Mouse (Mus musculus) stomach, postnatal 0 days (tissue): ENCODE results near the gene Kcnmb1. TPM values are rescaled to one million over a fixed set of nuclear protein-coding genes. Genes with fewer than 3 reads are reported as not detected.

Experiments
- ATAC-seq: fragments of 200-750 bp; cut with Nextera tagmentation; 2 replicates; pipeline ENCODE4 v1.8.0; 2017; ENCODE audit not compliant: low FRiP score, low TSS enrichment
- DNase-seq: peaks from one replicate; pipeline ENCODE4 v3.0.0-alpha.2; 2016; ENCODE audit warnings: low spot score
- H3K27ac ChIP-seq: fragments of 300-500 bp; sonication (generic); replicated peaks from 2 replicates; pipeline ENCODE4 v1.5.1; 2014; ENCODE audit warnings: mild to moderate bottlenecking, control low read depth
- H3K27me3 ChIP-seq: fragments of 300-500 bp; sonication (generic); 2 replicates; pipeline ENCODE4 v1.6.1; 2014; ENCODE audit warnings: low read length; ENCODE audit not compliant: control insufficient read depth, insufficient read depth
- H3K36me3 ChIP-seq: fragments of 300-500 bp; sonication (generic); 2 replicates; pipeline ENCODE4 v1.6.1; 2014; ENCODE audit warnings: low read length, mixed read lengths; ENCODE audit not compliant: control insufficient read depth, insufficient read depth
- H3K4me1 ChIP-seq: fragments of 300-500 bp; sonication (generic); replicated peaks from 2 replicates; pipeline ENCODE4 v1.6.1; 2014; ENCODE audit warnings: antibody characterized with exemption; ENCODE audit not compliant: control insufficient read depth, insufficient read depth
- H3K4me2 ChIP-seq: fragments of 300-500 bp; sonication (generic); replicated peaks from 2 replicates; pipeline ENCODE4 v1.6.1; 2014; ENCODE audit warnings: low read depth, mild to moderate bottlenecking, control low read depth, moderate library complexity
- H3K4me3 ChIP-seq: fragments of 300-500 bp; sonication (generic); 2 replicates; pipeline ENCODE4 v1.5.1; 2014; ENCODE audit warnings: low read depth, low read length, control low read depth
- H3K9ac ChIP-seq: fragments of 300-500 bp; sonication (generic); 2 replicates; pipeline ENCODE4 v1.6.1; 2014; ENCODE audit warnings: mild to moderate bottlenecking, low read length, control low read depth, mixed read lengths
- H3K9me3 ChIP-seq: fragments of 300-500 bp; sonication (generic); 2 replicates; pipeline ENCODE4 v1.6.1; 2016; ENCODE audit warnings: low read length; ENCODE audit not compliant: control insufficient read depth
- CTCF ChIP-seq: IDR thresholded peaks from 2 replicates; pipeline ENCODE4 v1.5.1; 2016; ENCODE audit warnings: antibody characterized with exemption, low read depth, mild to moderate bottlenecking, moderate library complexity
- EP300 ChIP-seq: optimal IDR thresholded peaks from 2 replicates; pipeline ENCODE3; 2016; ENCODE audit warnings: antibody characterized with exemption
- WGBS: fragments of 180-500 bp; shearing (Covaris S2); extraction: QIAGEN DNeasy Blood & Tissue Kit; methylation state at CpG from one replicate; pipeline ENCODE4 v1.1.7; 2014; 5-methylcytosine and 5-hydroxymethylcytosine counted together
- polyA plus RNA-seq: library from polyadenylated mRNA; unstranded; fragments of >200 nt; fragmentation: Nextera tagmentation; extraction: Ambion mirVana; gene quantifications from 2 replicates; pipeline ENCODE4 v1.2.1, GENCODE M21; 2015

Gene Kcnmb1
- polyA plus RNA-seq, 1 experiment from 2014 or later = 3.3 TPM

- TF ChIP-seq EP300 (no peak), CTCF (peak; percentile 10; the same call in 1 of the 2 replicates)
- Histone ChIP-seq H3K27ac (no peak overlapping the region), H3K4me1 (no peaks in the 10 kb centered on the region), H3K27me3 (no peaks in the 10 kb centered on the region), H3K36me3 (no peaks in the 10 kb centered on the region), H3K4me3 (no peak overlapping the region), H3K4me2 (no peak overlapping the region), H3K9ac (no peak overlapping the region), H3K9me3 (no peaks in the 10 kb centered on the region)
- ATAC-seq (no peak), DNase-seq (no peak)
- 40% methylated on average over 2 of the region's 2 CpGs for WGBS
Measured at GRCm38 (mm10) chr11:33965380-33965779, 2.6 kb downstream of the Kcnmb1 start.

GRCm38 (mm10) chr11:33967708-33968107, 4.9 kb downstream of the Kcnmb1 start:
- H3K27me3 ChIP-seq = no peaks in the 10 kb centered on the region
- H3K4me3 ChIP-seq = no peak overlapping the region
- no peaks in the 10 kb centered on the region for H3K4me1 ChIP-seq
- TF ChIP-seq CTCF = no peak
- TF ChIP-seq EP300 = no peak
- no peak overlapping the region for H3K9ac ChIP-seq
- H3K4me2 ChIP-seq = no peak overlapping the region
- no peak for ATAC-seq
- H3K9me3 ChIP-seq = no peaks in the 10 kb centered on the region
- H3K36me3 ChIP-seq = no peaks in the 10 kb centered on the region
- WGBS = 76% methylated on average over 4 of the region's 4 CpGs
- no peak for DNase-seq
- H3K27ac ChIP-seq = no peak overlapping the region

- Histone ChIP-seq H3K4me1 (no peaks in the 10 kb centered on the region), H3K4me2 (no peak overlapping the region), H3K9me3 (no peaks in the 10 kb centered on the region), H3K4me3 (no peak overlapping the region), H3K9ac (no peak overlapping the region), H3K27me3 (no peaks in the 10 kb centered on the region), H3K36me3 (no peaks in the 10 kb centered on the region), H3K27ac (peak overlapping the region; percentile 40; the same call in 1 of the 2 replicates)
- 61% methylated on average over 3 of the region's 3 CpGs for WGBS
- no peak for TF ChIP-seq CTCF
- TF ChIP-seq EP300 = no peak
- DNase-seq (no peak), ATAC-seq (peak; percentile 18; the same call in 1 of the 2 replicates)
Measured at GRCm38 (mm10) chr11:33969199-33969598, 6.4 kb downstream of the Kcnmb1 start.

GRCm38 (mm10) chr11:33972114-33972513, 9.3 kb downstream of the Kcnmb1 start:
- H3K4me1 ChIP-seq = no peaks in the 10 kb centered on the region
- H3K4me3 ChIP-seq = no peak overlapping the region
- H3K4me2 ChIP-seq = no peak overlapping the region
- H3K27ac ChIP-seq = no peak overlapping the region
- ATAC-seq = no peak
- H3K36me3 ChIP-seq = no peaks in the 10 kb centered on the region
- TF ChIP-seq CTCF = no peak
- TF ChIP-seq EP300 = no peak
- no peaks in the 10 kb centered on the region for H3K27me3 ChIP-seq
- 76% methylated on average over 7 of the region's 7 CpGs for WGBS
- no peak for DNase-seq
- no peaks in the 10 kb centered on the region for H3K9me3 ChIP-seq
- no peak overlapping the region for H3K9ac ChIP-seq

- no peak for DNase-seq
- ATAC-seq = no peak
- no peak overlapping the region for H3K9ac ChIP-seq
- no peak overlapping the region for H3K27ac ChIP-seq
- no peaks in the 10 kb centered on the region for H3K27me3 ChIP-seq
- 41% methylated on average over 14 of the region's 14 CpGs for WGBS
- H3K9me3 ChIP-seq = no peaks in the 10 kb centered on the region
- no peak for TF ChIP-seq CTCF
- TF ChIP-seq EP300 = no peak
- no peaks in the 10 kb centered on the region for H3K4me1 ChIP-seq
- no peaks in the 10 kb centered on the region for H3K36me3 ChIP-seq
- H3K4me2 ChIP-seq = no peak overlapping the region
- no peak overlapping the region for H3K4me3 ChIP-seq
Measured at GRCm38 (mm10) chr11:33974341-33975040, 11.7 kb downstream of the Kcnmb1 start.

- H3K27ac ChIP-seq = no peak overlapping the region
- H3K4me3 ChIP-seq = no peak overlapping the region
- no peaks in the 10 kb centered on the region for H3K36me3 ChIP-seq
- ATAC-seq (no peak), DNase-seq (no peak)
- H3K9me3 ChIP-seq = no peaks in the 10 kb centered on the region
- H3K27me3 ChIP-seq = no peaks in the 10 kb centered on the region
- H3K4me2 ChIP-seq = no peak overlapping the region
- H3K4me1 ChIP-seq = no peaks in the 10 kb centered on the region
- TF ChIP-seq EP300 (no peak), CTCF (no peak)
- 62% methylated on average over 2 of the region's 2 CpGs for WGBS
- no peak overlapping the region for H3K9ac ChIP-seq
Measured at GRCm38 (mm10) chr11:33975121-33975520, 12.3 kb downstream of the Kcnmb1 start.
